ENCODE assay signal across 11 mouse cellular contexts in genomic region chr3:57293925-57294324, GRCm38 (mm10). TPM values are rescaled to one million over a fixed set of nuclear protein-coding genes. Genes with fewer than 3 reads are reported as not detected.
DNase-seq lines count a peak whose midpoint lies in the region; ATAC-seq and TF ChIP-seq lines count a peak whose summit lies in the region.
"Had no signal": no experiment of that assay in that cellular context is flagged by ENCODE, and none has a peak within 500 bp of the region (broad histone marks: within the 10 kb centered on the region; RNA-seq: fewer than 3 reads in every experiment).

No protein-coding gene starts in this region.

- H3K27me3 ChIP-seq in embryonic facial prominence, embryonic 14.5 days (replicated peaks; ENCODE audit: control insufficient read depth, insufficient read depth, low read length), result no peaks in the 10 kb centered on the region
- no peaks in the 10 kb centered on the region for H3K27me3 ChIP-seq in lung, postnatal 0 days (replicated peaks; ENCODE audit: insufficient read depth, low read length)
- H3K27me3 ChIP-seq: forebrain, embryonic 12.5 days; hindbrain, embryonic 13.5 days had no signal

- H3K4me2 ChIP-seq in embryonic facial prominence, embryonic 14.5 days (ENCODE audit: low read depth, low read length), result peak overlapping the region; percentile 37
- peak overlapping the region; percentile 39 for H3K4me2 ChIP-seq in lung, postnatal 0 days (replicated peaks; ENCODE audit: low read depth, low read length)
- H3K4me2 ChIP-seq: forebrain, embryonic 12.5 days; hindbrain, embryonic 13.5 days had no signal

- H3K4me1 ChIP-seq in embryonic facial prominence, embryonic 14.5 days (ENCODE audit: control insufficient read depth, insufficient read depth, low read length), result peaks cover 18% of the 10 kb centered on the region
- H3K4me1 ChIP-seq in lung, postnatal 0 days (ENCODE audit: insufficient read depth, low read depth, low read length), result peaks cover 8% of the 10 kb centered on the region; the same call in 1 of the 2 replicates
- H3K4me1 ChIP-seq: forebrain, embryonic 12.5 days had no signal

- H3K9ac ChIP-seq in embryonic facial prominence, embryonic 14.5 days (ENCODE audit: low read depth, low read length), result peak overlapping the region; percentile 40; the same call in 1 of the 2 replicates
- H3K9ac ChIP-seq in lung, postnatal 0 days (replicated peaks; ENCODE audit: low read depth), result peak overlapping the region; percentile 32; the same call in 1 of the 2 replicates
- H3K9ac ChIP-seq: forebrain, embryonic 12.5 days; hindbrain, embryonic 13.5 days had no signal

- 0 out of 2 replicates have a peak, but pooled peaks have one; percentile 24 for TF ChIP-seq EP300 in lung, postnatal 0 days (IDR thresholded peaks at IDR 0.05)

- H3K27ac ChIP-seq in gastrocnemius, adult 2 months, result peak overlapping the region; percentile 92
- H3K27ac ChIP-seq in left cerebral cortex, adult 2 months, result peak overlapping the region; percentile 70
- H3K27ac ChIP-seq in embryonic facial prominence, embryonic 14.5 days (replicated peaks; ENCODE audit: low read depth, low read length), result peak overlapping the region; percentile 59
- peak overlapping the region; percentile 72 for H3K27ac ChIP-seq in lung, postnatal 0 days (ENCODE audit: low read length)
- H3K27ac ChIP-seq: forebrain, embryonic 12.5 days; hindbrain, embryonic 13.5 days had no signal

- 24% methylated on average over 4 of the region's 4 CpGs for WGBS in embryonic facial prominence, embryonic 14.5 days
- 38% methylated on average over 4 of the region's 4 CpGs for WGBS in lung, postnatal 0 days

- H3K36me3 ChIP-seq in embryonic facial prominence, embryonic 14.5 days (ENCODE audit: control insufficient read depth, insufficient read depth, low read length), result no peaks in the 10 kb centered on the region
- H3K36me3 ChIP-seq in lung, postnatal 0 days (ENCODE audit: insufficient read depth, low read length), result no peaks in the 10 kb centered on the region
- H3K36me3 ChIP-seq: forebrain, embryonic 12.5 days; hindbrain, embryonic 13.5 days had no signal

- H3K9me3 ChIP-seq in embryonic facial prominence, embryonic 14.5 days (ENCODE audit: control insufficient read depth, low read length), result no peaks in the 10 kb centered on the region
- no peaks in the 10 kb centered on the region for H3K9me3 ChIP-seq in lung, postnatal 0 days (ENCODE audit: low read length)
- H3K9me3 ChIP-seq: forebrain, embryonic 12.5 days; hindbrain, embryonic 13.5 days had no signal

- no peak for TF ChIP-seq CTCF in gastrocnemius, adult 2 months (IDR thresholded peaks at IDR 0.05)
- no peak for TF ChIP-seq CTCF in left cerebral cortex, adult 2 months (IDR thresholded peaks at IDR 0.05)
- no peak for TF ChIP-seq CTCF in lung, postnatal 0 days (IDR thresholded peaks at IDR 0.05)

- DNase-seq in gastrocnemius, adult 2 months, result peak; percentile 23
- DNase-seq in gastrocnemius, postnatal 36 days, result no peak
- no peak for DNase-seq in left cerebral cortex, adult 2 months (ENCODE audit: extremely low spot score in 1 of 2, low spot score in 2 of 2)
- no peak for DNase-seq in left cerebral cortex, postnatal 10 days (ENCODE audit: extremely low spot score in 1 of 2, low spot score in 2 of 2)
- peak; percentile 62 for DNase-seq in embryonic facial prominence, embryonic 14.5 days (ENCODE audit: low spot score)
- DNase-seq in lung, postnatal 0 days (ENCODE audit: low spot score), result peak; percentile 29
- no peak for DNase-seq in retina, postnatal 1 day
- DNase-seq in adrenal gland, postnatal 14 days, result no peak

- intact Hi-C loops in gastrocnemius, adult 2 months (cut with DNase I), result no loop called here
- intact Hi-C loops in gastrocnemius, postnatal 36 days (cut with DNase I), result no loop called here
- intact Hi-C loops in left cerebral cortex, adult 2 months (cut with DNase I), result no loop called here
- intact Hi-C loops in left cerebral cortex, postnatal 10 days (cut with DNase I), result no loop called here

- H3K4me3 ChIP-seq in gastrocnemius, adult 2 months, result peak overlapping the region; percentile 76
- H3K4me3 ChIP-seq in left cerebral cortex, adult 2 months, result peak overlapping the region; percentile 41
- peak overlapping the region; percentile 12 for H3K4me3 ChIP-seq in embryonic facial prominence, embryonic 14.5 days (ENCODE audit: low read depth, low read length)
- H3K4me3 ChIP-seq in lung, postnatal 0 days (ENCODE audit: low read depth, low read length), result peak overlapping the region; percentile 27
- H3K4me3 ChIP-seq: forebrain, embryonic 12.5 days; hindbrain, embryonic 13.5 days had no signal

- ATAC-seq in embryonic facial prominence, embryonic 14.5 days (ENCODE audit: low read depth), result no peak
- no peak for ATAC-seq in lung, postnatal 0 days

RNA-seq across cellular contexts. Expression of gene Tm4sf1, which starts 7.9 kb away (rescaled TPM):
- 10 to 100 TPM; 15.6 to 20.9 TPM for total RNA-seq in gastrocnemius, adult 2 months (2021)
- 10 to 100 TPM; 18.9 TPM for total RNA-seq in gastrocnemius, postnatal 36 days (2021)
- total RNA-seq in left cerebral cortex, adult 2 months (2021), result 10 to 100 TPM; 13.7 to 17.6 TPM
- total RNA-seq in left cerebral cortex, postnatal 10 days (2021), result 10 to 100 TPM; 11.6 to 13.3 TPM
- 93.8 and 94.9 TPM in 2 replicates for polyA plus RNA-seq in embryonic facial prominence, embryonic 14.5 days (2014; fragmentation: Nextera tagmentation; extraction: Ambion mirVana)
- polyA plus RNA-seq in lung, postnatal 0 days (2015; fragmentation: Nextera tagmentation; extraction: Ambion mirVana), result 438 and 517 TPM in 2 replicates
- 48.1 and 52.2 TPM in 2 replicates for total RNA-seq in adrenal gland, postnatal 14 days (2021)
- total RNA-seq: megakaryocyte-erythroid progenitor cell, adult 5-6 weeks had no signal

Comparison
In these comparisons a context has a peak if more than half of its experiments do, and no peak if none do; other contexts are left out.
1. DNase-seq: peak in gastrocnemius, adult 2 months (single experiment), embryonic facial prominence, embryonic 14.5 days (single experiment) and lung, postnatal 0 days (single experiment); none in gastrocnemius, postnatal 36 days (0 of 2), left cerebral cortex, adult 2 months (0 of 2), left cerebral cortex, postnatal 10 days (0 of 2), retina, postnatal 1 day (single experiment) and adrenal gland, postnatal 14 days (single experiment).
2. H3K4me3 ChIP-seq: peak in every context shown above with its lines; median percentile 76 in gastrocnemius, adult 2 months; 41 in left cerebral cortex, adult 2 months; 27 in lung, postnatal 0 days; 12 in embryonic facial prominence, embryonic 14.5 days.
3. Peak in every context shown above with its lines, with median percentiles within 50 percentile points of each other: H3K27ac ChIP-seq.